Mouse (Mus musculus): ENCODE measurements around the gene Atcay. TPM values are rescaled to one million over a fixed set of nuclear protein-coding genes. Genes with fewer than 3 reads are reported as not detected.
"Not testable (repeated sequence)": the region's sequence is repeated elsewhere in the genome, so short reads cannot be mapped to it uniquely, and the experiment has no call there.

Gene Atcay
- total and polyA plus RNA-seq, 3 experiments = 0.06 to 0.08 TPM; not detected in 1

DNA sequence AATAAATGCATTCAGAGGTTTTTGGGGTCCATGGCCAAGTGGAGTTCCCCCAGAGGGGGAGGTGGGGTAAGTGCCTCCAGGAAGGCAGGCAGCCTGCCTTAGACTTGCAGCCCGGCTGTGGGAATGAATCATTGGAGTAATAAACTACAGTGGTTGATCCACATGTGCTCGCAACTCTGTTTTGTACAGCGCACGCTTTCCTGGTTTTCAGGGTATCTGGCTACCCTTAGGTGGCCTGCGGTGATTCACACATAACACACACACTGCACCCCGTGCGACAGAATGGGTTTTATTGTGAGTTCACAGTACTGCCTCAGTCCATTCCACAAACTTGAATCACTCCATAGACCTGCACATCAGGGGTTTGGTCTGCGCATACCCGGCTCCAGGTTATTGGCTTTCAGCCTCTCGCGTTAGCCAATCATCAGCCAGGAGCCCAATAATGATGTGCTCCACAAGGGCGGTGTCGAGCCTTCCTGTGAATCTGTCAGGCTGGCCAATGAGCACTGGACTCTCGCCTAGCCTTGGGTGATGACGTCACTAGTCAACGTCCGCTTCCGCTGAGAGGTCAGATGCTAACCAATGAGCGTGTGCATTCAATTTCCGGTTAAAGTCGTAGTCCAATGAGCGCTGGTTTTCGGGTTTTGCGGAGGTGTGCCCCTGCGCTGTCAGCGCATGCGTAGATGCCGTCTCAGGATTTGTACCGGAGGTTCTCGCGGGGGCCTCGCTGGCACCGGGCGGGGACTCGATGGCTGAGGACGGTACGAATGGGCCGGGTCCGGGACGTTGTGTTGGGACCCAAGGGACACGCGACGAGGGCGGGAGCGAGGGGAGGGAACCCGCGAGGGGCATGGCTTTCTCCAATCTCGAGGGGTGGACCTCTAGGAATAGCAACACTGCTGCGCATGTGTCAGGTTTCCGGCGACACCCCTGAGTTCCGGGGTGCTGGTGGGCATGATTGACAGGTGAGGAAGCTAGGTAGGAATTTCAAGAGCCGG is 48.0 kb downstream of the Atcay start, which contains the start of gene Dapk3 (continued):
- TF ChIP-seq MAFK (IDR thresholded peaks at IDR 0.05; ENCODE audit: insufficient replicate concordance, low read length) = no peak
- TF ChIP-seq TCF12 (IDR thresholded peaks at IDR 0.05; ENCODE audit: low read depth, low read length) = peak; percentile 56; the same call in 1 of the 2 replicates
- 0 out of 2 replicates have a peak, but pooled peaks have one; percentile 42 for TF ChIP-seq RCOR1 (conservative IDR thresholded peaks at IDR 0.05; ENCODE audit: low read depth, low read length)
- TF ChIP-seq CTCF (conservative IDR thresholded peaks at IDR 0.05 in 1 of 2, IDR thresholded peaks at IDR 0.05 in 1 of 2; ENCODE audit: low read depth in 2 of 2, low read length in 2 of 2) = no peak
- TF ChIP-seq NELFE (IDR thresholded peaks at IDR 0.05; ENCODE audit: low read depth, low read length) = peak; percentile 62; the same call in 1 of the 2 replicates
- TF ChIP-seq ETS1 (conservative IDR thresholded peaks at IDR 0.05; ENCODE audit: low read depth, low read length) = no peak
- peak; percentile 41; the same call in 1 of the 2 replicates for TF ChIP-seq IRF4 (IDR thresholded peaks at IDR 0.05; ENCODE audit: low read depth, low read length)
- TF ChIP-seq ZC3H11A (IDR thresholded peaks at IDR 0.05; ENCODE audit: low read depth, low read length) = no peak
- peak; percentile 91 for TF ChIP-seq POLR2A (IDR thresholded peaks at IDR 0.05; ENCODE audit: low read depth, low read length)
- TF ChIP-seq UBTF (IDR thresholded peaks at IDR 0.05; ENCODE audit: low read depth, low read length) = no peak
- no peak for TF ChIP-seq EP300 (IDR thresholded peaks at IDR 0.05; ENCODE audit: low read length)
- peak; percentile 67; the same call in 1 of the 2 replicates for TF ChIP-seq USF2 (conservative IDR thresholded peaks at IDR 0.05; ENCODE audit: low read depth, low read length)
- peak; percentile 24 for TF ChIP-seq MXI1 (IDR thresholded peaks at IDR 0.05; ENCODE audit: low read depth, low read length)
- peak; percentile 78; the same call in 1 of the 2 replicates for TF ChIP-seq MAZ (IDR thresholded peaks at IDR 0.05; ENCODE audit: low read depth, low read length)
- peak; percentile 99 for TF ChIP-seq ZMIZ1 (IDR thresholded peaks at IDR 0.05; ENCODE audit: low read depth, low read length)
- TF ChIP-seq MAX (IDR thresholded peaks at IDR 0.05; ENCODE audit: low read length) = peak; percentile 46

DNA sequence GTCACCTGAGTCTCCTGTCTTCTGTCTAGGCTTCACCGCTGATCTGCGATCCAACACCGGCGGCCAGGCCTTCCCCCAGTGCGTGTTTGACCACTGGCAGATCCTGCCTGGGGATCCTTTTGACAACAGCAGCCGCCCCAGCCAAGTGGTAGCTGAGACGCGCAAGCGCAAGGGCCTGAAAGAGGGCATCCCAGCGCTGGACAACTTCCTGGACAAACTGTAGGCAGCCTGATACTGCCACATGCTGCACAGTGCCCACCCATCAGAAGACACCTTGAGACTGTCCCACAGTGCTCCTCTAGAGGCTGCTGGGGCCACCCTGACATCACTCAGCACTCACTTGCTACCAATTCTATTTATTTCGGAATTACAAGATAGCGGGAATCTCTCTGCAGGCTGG is 48.8 kb downstream of the Atcay start:
- H3K27me3 ChIP-seq (replicated peaks); H3K27ac ChIP-seq (ENCODE audit: insufficient read depth, low read depth); DNase-seq (ENCODE audit: extremely low read depth); H3K9ac ChIP-seq (ENCODE audit: insufficient read depth, low read depth); H3K4me3 ChIP-seq (replicated peaks in 1 of 3; ENCODE audit: low read depth in 2 of 3, low read length in 2 of 3, poor library complexity in 1 of 3); H3K9me3 ChIP-seq (replicated peaks; ENCODE audit: low read length); dilution Hi-C loops (cut with MboI; ENCODE audit: extremely low pct_ligation_motif_present, extremely low pct_unique_long_range_greater_than_20kb, low sequenced_read_pairs); in situ Hi-C loops (cut with MboI; ENCODE audit: low pct_ligation_motif_present, low pct_unique_long_range_greater_than_20kb, low sequenced_read_pairs); H3K4me2 ChIP-seq (ENCODE audit: insufficient read depth, low read depth, poor library complexity, severe bottlenecking): not testable (repeated sequence)
- peaks cover 66 to 79% of the 10 kb centered on the region in 2 experiments for H3K36me3 ChIP-seq (replicated peaks in 1 of 2; ENCODE audit: control insufficient read depth in 1 of 2, insufficient read depth in 1 of 2, low read length in 1 of 2)
- H3K4me1 ChIP-seq (ENCODE audit: control insufficient read depth in 1 of 2, insufficient read depth in 2 of 2) = peaks cover 22 to 49% of the 10 kb centered on the region in 2 experiments
- H3K79me2 ChIP-seq (replicated peaks; ENCODE audit: control insufficient read depth, extremely low read depth, insufficient read depth, poor library complexity, severe bottlenecking) = peaks cover 38% of the 10 kb centered on the region

DNA sequence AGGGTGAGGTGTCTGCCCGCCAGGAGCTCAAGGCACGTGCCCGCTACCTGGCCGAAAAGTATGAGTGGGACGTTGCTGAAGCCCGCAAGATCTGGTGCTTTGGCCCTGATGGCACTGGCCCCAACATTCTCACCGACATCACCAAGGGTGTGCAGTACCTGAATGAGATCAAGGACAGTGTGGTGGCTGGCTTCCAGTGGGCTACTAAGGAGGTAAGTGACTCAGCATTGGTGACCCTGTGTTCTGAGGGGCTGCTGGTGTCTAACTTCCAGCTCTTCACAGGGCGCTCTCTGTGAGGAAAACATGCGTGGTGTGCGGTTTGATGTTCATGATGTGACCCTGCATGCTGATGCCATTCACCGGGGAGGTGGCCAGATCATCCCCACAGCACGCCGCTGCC is 49.7 kb downstream of the Atcay start:
- dilution Hi-C loops (cut with MboI; ENCODE audit: extremely low pct_ligation_motif_present, extremely low pct_unique_long_range_greater_than_20kb, low sequenced_read_pairs) = no loop called here
- H3K4me2 ChIP-seq (ENCODE audit: insufficient read depth, low read depth, poor library complexity, severe bottlenecking) = no peak overlapping the region
- in situ Hi-C loops (cut with MboI; ENCODE audit: low pct_ligation_motif_present, low pct_unique_long_range_greater_than_20kb, low sequenced_read_pairs) = no loop called here

More for the DNA sequence above, 49.7 kb downstream of the Atcay start:
- no peaks in the 10 kb centered on the region for H3K27me3 ChIP-seq (replicated peaks)
- no peak for TF ChIP-seq CTCF (conservative IDR thresholded peaks at IDR 0.05 in 1 of 2, IDR thresholded peaks at IDR 0.05 in 1 of 2; ENCODE audit: low read depth in 2 of 2, low read length in 2 of 2)
- TF ChIP-seq USF2 (conservative IDR thresholded peaks at IDR 0.05; ENCODE audit: low read depth, low read length) = no peak
- TF ChIP-seq TCF12 (IDR thresholded peaks at IDR 0.05; ENCODE audit: low read depth, low read length) = no peak
- 0 out of 2 replicates have a peak, but pooled peaks have one; percentile 1 for TF ChIP-seq POLR2AphosphoS2 (IDR thresholded peaks at IDR 0.05; ENCODE audit: low read depth, low read length)
- TF ChIP-seq MEF2A (IDR thresholded peaks at IDR 0.05; ENCODE audit: borderline replicate concordance, low read depth, low read length) = no peak
- no peak for TF ChIP-seq E2F4 (IDR thresholded peaks at IDR 0.05; ENCODE audit: insufficient replicate concordance, low read depth, low read length)
- H3K4me3 ChIP-seq (replicated peaks in 1 of 3; ENCODE audit: low read depth in 2 of 3, low read length in 2 of 3, poor library complexity in 1 of 3) = no peak overlapping the region
- no peaks in the 10 kb centered on the region for H3K9me3 ChIP-seq (replicated peaks; ENCODE audit: low read length)
- no peak overlapping the region for H3K9ac ChIP-seq (ENCODE audit: insufficient read depth, low read depth)
- DNase-seq (ENCODE audit: extremely low read depth) = no peak
- H3K36me3 ChIP-seq (replicated peaks in 1 of 2; ENCODE audit: control insufficient read depth in 1 of 2, insufficient read depth in 1 of 2, low read length in 1 of 2) = peaks cover 60 to 73% of the 10 kb centered on the region in 2 experiments
- H3K27ac ChIP-seq (ENCODE audit: insufficient read depth, low read depth) = no peak overlapping the region; the same call in 1 of the 2 replicates
- H3K79me2 ChIP-seq (replicated peaks; ENCODE audit: control insufficient read depth, extremely low read depth, insufficient read depth, poor library complexity, severe bottlenecking) = peaks cover 42% of the 10 kb centered on the region
- H3K4me1 ChIP-seq (ENCODE audit: control insufficient read depth in 1 of 2, insufficient read depth in 2 of 2) = peaks cover 22 to 50% of the 10 kb centered on the region in 2 experiments

All from CH12.LX (cell line).